Mouse (Mus musculus): ENCODE results near the gene Tmem59l.

DNA sequence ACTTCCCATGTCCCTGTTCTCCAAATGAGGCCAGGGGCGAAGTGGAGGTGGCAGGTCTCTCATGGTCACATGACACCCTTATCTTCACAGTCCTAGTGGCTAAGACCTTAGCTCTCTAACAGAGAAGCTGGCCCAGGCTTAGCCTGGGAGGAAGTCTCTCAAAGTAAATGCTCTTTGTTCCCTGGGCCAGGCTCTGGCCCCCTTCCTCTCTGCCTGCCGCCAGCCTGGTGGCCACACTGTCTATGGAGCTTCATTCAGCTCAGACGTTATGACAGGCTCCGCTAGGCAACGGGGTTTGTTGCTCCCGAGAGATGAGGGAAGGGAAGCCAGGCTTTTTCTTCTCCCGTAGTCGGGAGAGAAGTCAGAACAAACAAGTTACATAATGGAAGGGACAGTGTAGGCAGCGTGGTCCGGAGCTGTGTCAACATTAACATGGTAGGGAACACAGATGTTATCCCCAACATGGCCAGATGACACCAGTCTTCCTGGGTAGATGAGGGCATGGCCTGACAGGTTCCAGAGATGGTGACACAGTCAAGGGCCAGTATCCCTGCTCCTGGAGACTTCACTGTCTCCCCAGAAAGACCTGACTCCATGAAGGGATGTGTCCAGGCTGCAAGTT lies 17.8 kb downstream of the Tmem59l start:
- TF ChIP-seq CTCF (conservative IDR thresholded peaks at IDR 0.05; ENCODE audit: insufficient read depth, insufficient read length, low read depth, low read length) (no peak), POLR2A (IDR thresholded peaks at IDR 0.05; ENCODE audit: low read depth, low read length) (no peak)

Measured in kidney, adult 2 months (tissue).